Mouse (Mus musculus): ENCODE results near the gene Zdhhc16. TPM values are rescaled to one million over a fixed set of nuclear protein-coding genes. Genes with fewer than 3 reads are reported as not detected.
A peak's percentile ranks its signal among the peaks of the same experiment; 100 is the strongest.

The Zdhhc16 gene
- polyA plus RNA-seq, 1 experiment from 2014 or later, result 85.7 TPM

GRCm38 (mm10) chr19:41980819-41981594, 47.7 kb downstream of the Zdhhc16 start, which contains the start of gene Mms19:
Mms19 (minus strand) TSS chr19:41981157.
- Histone ChIP-seq H3K4me2 (peak within 1 kb of the TSS; percentile 78), H3K9me3 (no peaks in the 10 kb centered on the region), H3K9ac (peak within 1 kb of the TSS; percentile 82), H3K4me3 (peak within 1 kb of the TSS; percentile 96), H3K36me3 (no peaks in the 10 kb centered on the region), H3K27ac (peak within 1 kb of the TSS; percentile 91), H3K27me3 (no peaks in the 10 kb centered on the region), H3K4me1 (peaks cover 38% of the 10 kb centered on the region)
- peak; percentile 95 for ATAC-seq (ENCODE audit: insufficient number of reproducible peaks, low FRiP score, low TSS enrichment, low read depth)
- WGBS, result under 1% methylated on average over 68 of the region's 68 CpGs

GRCm38 (mm10) chr19:41981595-41981927, 48.3 kb downstream of the Zdhhc16 start, which contains the start of gene Ubtd1:
Ubtd1 (plus strand) TSS chr19:41981763.
- Histone ChIP-seq H3K4me3 (peak within 1 kb of the TSS; percentile 96), H3K27ac (peak within 1 kb of the TSS; percentile 91), H3K9me3 (no peaks in the 10 kb centered on the region), H3K27me3 (no peaks in the 10 kb centered on the region), H3K4me2 (peak within 1 kb of the TSS; percentile 78), H3K36me3 (no peaks in the 10 kb centered on the region), H3K4me1 (peaks cover 36% of the 10 kb centered on the region), H3K9ac (peak within 1 kb of the TSS; percentile 82)
- 0% methylated on average over 31 of the region's 33 CpGs for WGBS
- no peak for ATAC-seq (ENCODE audit: insufficient number of reproducible peaks, low FRiP score, low TSS enrichment, low read depth)

GRCm38 (mm10) chr19:41981931-41982790, 48.9 kb downstream of the Zdhhc16 start:
- H3K9me3 ChIP-seq, result no peaks in the 10 kb centered on the region
- H3K4me3 ChIP-seq, result peak overlapping the region; percentile 96
- H3K4me1 ChIP-seq, result peaks cover 30% of the 10 kb centered on the region; the same call in 1 of the 2 replicates
- H3K36me3 ChIP-seq, result no peaks in the 10 kb centered on the region
- H3K9ac ChIP-seq, result peak overlapping the region; percentile 81
- H3K27me3 ChIP-seq, result no peaks in the 10 kb centered on the region
- WGBS, result under 1% methylated on average over 74 of the region's 74 CpGs
- H3K27ac ChIP-seq, result peak overlapping the region; percentile 91
- H3K4me2 ChIP-seq, result peak overlapping the region; percentile 78
- no peak for ATAC-seq (ENCODE audit: insufficient number of reproducible peaks, low FRiP score, low TSS enrichment, low read depth)

GRCm38 (mm10) chr19:41982791-41983150, 49.5 kb downstream of the Zdhhc16 start:
- H3K36me3 ChIP-seq, result no peaks in the 10 kb centered on the region
- H3K4me1 ChIP-seq, result peaks cover 23% of the 10 kb centered on the region; the same call in 1 of the 2 replicates
- no peaks in the 10 kb centered on the region for H3K9me3 ChIP-seq
- peak overlapping the region; percentile 96 for H3K4me3 ChIP-seq
- no peaks in the 10 kb centered on the region for H3K27me3 ChIP-seq
- peak overlapping the region; percentile 91; the same call in 1 of the 2 replicates for H3K27ac ChIP-seq
- H3K4me2 ChIP-seq, result peak overlapping the region; percentile 78
- no peak for ATAC-seq (ENCODE audit: insufficient number of reproducible peaks, low FRiP score, low TSS enrichment, low read depth)
- H3K9ac ChIP-seq, result peak overlapping the region; percentile 81
- WGBS, result 8% methylated on average over 4 of the region's 4 CpGs

- no peaks in the 10 kb centered on the region for H3K9me3 ChIP-seq
These were observed 52.7 kb downstream of the Zdhhc16 start for GRCm38 (mm10) chr19:41985994-41986393.

GRCm38 (mm10) chr19:41987206-41987605, 53.9 kb downstream of the Zdhhc16 start:
- no peak overlapping the region for H3K9ac ChIP-seq
- H3K4me1 ChIP-seq, result peaks cover 26% of the 10 kb centered on the region
- no peaks in the 10 kb centered on the region for H3K36me3 ChIP-seq
- no peak overlapping the region for H3K27ac ChIP-seq
- no peak overlapping the region for H3K4me2 ChIP-seq
- peak; percentile 65; the same call in 1 of the 2 replicates for ATAC-seq (ENCODE audit: insufficient number of reproducible peaks, low FRiP score, low TSS enrichment, low read depth)
- WGBS, result 81% methylated on average over 4 of the region's 4 CpGs
- no peaks in the 10 kb centered on the region for H3K27me3 ChIP-seq
- no peak overlapping the region for H3K4me3 ChIP-seq
- no peaks in the 10 kb centered on the region for H3K9me3 ChIP-seq

More at GRCm38 (mm10) chr19:41985994-41986393, 52.7 kb downstream of the Zdhhc16 start:
- 94% methylated on average over 5 of the region's 5 CpGs for WGBS
- H3K27ac ChIP-seq, result no peak overlapping the region
- H3K36me3 ChIP-seq, result no peaks in the 10 kb centered on the region
- no peak overlapping the region for H3K4me2 ChIP-seq
- no peak for ATAC-seq (ENCODE audit: insufficient number of reproducible peaks, low FRiP score, low TSS enrichment, low read depth)
- no peak overlapping the region for H3K4me3 ChIP-seq
- peaks cover 15% of the 10 kb centered on the region; the same call in 1 of the 2 replicates for H3K4me1 ChIP-seq
- H3K9ac ChIP-seq, result no peak overlapping the region
- no peaks in the 10 kb centered on the region for H3K27me3 ChIP-seq

GRCm38 (mm10) chr19:41989810-41990209, 56.5 kb downstream of the Zdhhc16 start:
- 79% methylated on average over 6 of the region's 6 CpGs for WGBS
- Histone ChIP-seq H3K4me1 (peaks cover 30% of the 10 kb centered on the region), H3K4me2 (no peak overlapping the region), H3K4me3 (no peak overlapping the region), H3K27me3 (no peaks in the 10 kb centered on the region), H3K9ac (no peak overlapping the region), H3K9me3 (no peaks in the 10 kb centered on the region), H3K36me3 (no peaks in the 10 kb centered on the region), H3K27ac (no peak overlapping the region)
- no peak for ATAC-seq (ENCODE audit: insufficient number of reproducible peaks, low FRiP score, low TSS enrichment, low read depth)

- H3K4me3 ChIP-seq, result no peak overlapping the region
- no peak for ATAC-seq (ENCODE audit: insufficient number of reproducible peaks, low FRiP score, low TSS enrichment, low read depth)
- 0 out of 2 replicates have a peak overlapping the region, but pooled peaks have one; percentile 8 for H3K27ac ChIP-seq
- H3K9ac ChIP-seq, result no peak overlapping the region
- no peak overlapping the region for H3K4me2 ChIP-seq
- H3K27me3 ChIP-seq, result no peaks in the 10 kb centered on the region
- WGBS, result 47% methylated on average over 6 of the region's 6 CpGs
- H3K4me1 ChIP-seq, result peaks cover 42% of the 10 kb centered on the region
- no peaks in the 10 kb centered on the region for H3K36me3 ChIP-seq
- H3K9me3 ChIP-seq, result no peaks in the 10 kb centered on the region
These were observed 58.7 kb downstream of the Zdhhc16 start for GRCm38 (mm10) chr19:41991926-41992477.

- H3K9ac ChIP-seq, result no peak overlapping the region
- no peaks in the 10 kb centered on the region for H3K9me3 ChIP-seq
- no peaks in the 10 kb centered on the region for H3K27me3 ChIP-seq
- no peak overlapping the region for H3K4me3 ChIP-seq
- H3K4me2 ChIP-seq, result no peak overlapping the region
- H3K36me3 ChIP-seq, result no peaks in the 10 kb centered on the region
- ATAC-seq (ENCODE audit: insufficient number of reproducible peaks, low FRiP score, low TSS enrichment, low read depth), result no peak
- H3K27ac ChIP-seq, result peak overlapping the region; percentile 69
- peaks cover 50% of the 10 kb centered on the region for H3K4me1 ChIP-seq
- WGBS, result 48% methylated on average over 2 of the region's 2 CpGs
These were observed 59.7 kb downstream of the Zdhhc16 start for GRCm38 (mm10) chr19:41992971-41993370.

GRCm38 (mm10) chr19:41993484-41993883, 60.2 kb downstream of the Zdhhc16 start:
- Histone ChIP-seq H3K9ac (no peak overlapping the region), H3K4me2 (no peak overlapping the region), H3K27me3 (no peaks in the 10 kb centered on the region), H3K27ac (peak overlapping the region; percentile 69), H3K9me3 (no peaks in the 10 kb centered on the region), H3K4me3 (no peak overlapping the region), H3K36me3 (no peaks in the 10 kb centered on the region), H3K4me1 (peaks cover 53% of the 10 kb centered on the region)
- 51% methylated on average over 6 of the region's 6 CpGs for WGBS
- ATAC-seq (ENCODE audit: insufficient number of reproducible peaks, low FRiP score, low TSS enrichment, low read depth), result peak; percentile 37; the same call in 1 of the 2 replicates

All from limb, embryonic 15.5 days (tissue).